15 mouse cellular contexts compared by ENCODE assay signal in the genomic region with DNA sequence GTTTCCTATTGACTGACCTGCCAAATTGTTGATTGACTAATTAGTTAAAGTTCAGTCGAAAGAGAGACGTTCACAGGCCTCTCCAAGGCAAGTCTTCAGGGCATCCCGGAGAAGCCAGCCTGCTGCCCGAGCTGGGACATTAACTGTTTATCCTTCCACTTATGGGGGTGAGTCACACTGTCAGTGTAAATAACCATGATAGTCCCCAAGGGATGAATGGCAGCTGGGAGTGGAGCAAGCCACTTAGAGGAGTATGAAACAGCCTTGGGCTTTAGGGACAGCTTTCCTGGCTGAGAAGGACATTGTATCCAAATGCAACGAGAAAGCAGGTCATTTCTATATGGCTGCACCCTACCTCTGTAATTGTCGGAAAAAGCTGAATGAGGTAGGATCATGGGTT.
A peak's percentile ranks its signal among the peaks of the same experiment; 100 is the strongest.
DNase-seq lines count a peak whose midpoint lies in the region; ATAC-seq and TF ChIP-seq lines count a peak whose summit lies in the region.
"Had no signal": no experiment of that assay in that cellular context is flagged by ENCODE, and none has a peak within 500 bp of the region (broad histone marks: within the 10 kb centered on the region; RNA-seq: fewer than 3 reads in every experiment).

No protein-coding gene starts in this region.

- 0 out of 2 replicates have a peak, but pooled peaks have one; percentile 24 for ATAC-seq in forebrain, embryonic 15.5 days (replicated peaks)
- ATAC-seq in hindbrain, postnatal 0 days = no peak
- ATAC-seq in neural tube, embryonic 14.5 days (ENCODE audit: low read depth) = peak; percentile 54; the same call in 1 of the 2 replicates
- ATAC-seq: Patski had no signal

- H3K4me3 ChIP-seq in layer of hippocampus, adult 2 months = no peak overlapping the region
- no peak overlapping the region for H3K4me3 ChIP-seq in forebrain, embryonic 15.5 days
- no peak overlapping the region for H3K4me3 ChIP-seq in hindbrain, postnatal 0 days (ENCODE audit: low read length)
- no peak overlapping the region for H3K4me3 ChIP-seq in neural tube, embryonic 14.5 days (ENCODE audit: low read depth, low read length)
- H3K4me3 ChIP-seq in gastrocnemius, adult 2 months = no peak overlapping the region
- H3K4me3 ChIP-seq: lung, embryonic 15.5 days; megakaryocyte, embryonic 14.5 days had no signal

- intact Hi-C loops in gastrocnemius, adult 2 months (cut with DNase I) = no loop called here

- H3K4me1 ChIP-seq in forebrain, embryonic 15.5 days = 0 out of 2 replicates have a peak, but pooled peaks cover 5% of the 10 kb centered on the region
- H3K4me1 ChIP-seq in hindbrain, postnatal 0 days (ENCODE audit: insufficient read depth, low read length) = 0 out of 2 replicates have a peak, but pooled peaks cover 6% of the 10 kb centered on the region
- peaks cover 7% of the 10 kb centered on the region for H3K4me1 ChIP-seq in neural tube, embryonic 14.5 days (ENCODE audit: control insufficient read depth, insufficient read depth, low read length)
- H3K4me1 ChIP-seq: lung, embryonic 15.5 days had no signal

- no peaks in the 10 kb centered on the region for H3K9me3 ChIP-seq in forebrain, embryonic 15.5 days
- no peaks in the 10 kb centered on the region for H3K9me3 ChIP-seq in hindbrain, postnatal 0 days (ENCODE audit: low read length)
- no peaks in the 10 kb centered on the region for H3K9me3 ChIP-seq in neural tube, embryonic 14.5 days (ENCODE audit: control insufficient read depth, low read length)
- H3K9me3 ChIP-seq: lung, embryonic 15.5 days had no signal

- no peak overlapping the region; the same call in 1 of the 2 replicates for H3K4me2 ChIP-seq in forebrain, embryonic 15.5 days (replicated peaks)
- no peak overlapping the region for H3K4me2 ChIP-seq in hindbrain, postnatal 0 days (ENCODE audit: low read depth, low read length)
- no peak overlapping the region for H3K4me2 ChIP-seq in neural tube, embryonic 14.5 days (ENCODE audit: low read depth, low read length)
- H3K4me2 ChIP-seq: lung, embryonic 15.5 days had no signal

- no peak overlapping the region for H3K9ac ChIP-seq in forebrain, embryonic 15.5 days (replicated peaks)
- H3K9ac ChIP-seq in hindbrain, postnatal 0 days (replicated peaks; ENCODE audit: low read length) = no peak overlapping the region
- H3K9ac ChIP-seq in neural tube, embryonic 14.5 days (replicated peaks; ENCODE audit: low read depth, low read length) = no peak overlapping the region
- H3K9ac ChIP-seq: lung, embryonic 15.5 days had no signal

- no peaks in the 10 kb centered on the region for H3K36me3 ChIP-seq in forebrain, embryonic 15.5 days
- no peaks in the 10 kb centered on the region for H3K36me3 ChIP-seq in hindbrain, postnatal 0 days (ENCODE audit: insufficient read depth, low read length)
- no peaks in the 10 kb centered on the region for H3K36me3 ChIP-seq in neural tube, embryonic 14.5 days (ENCODE audit: control insufficient read depth, insufficient read depth, low read length)
- H3K36me3 ChIP-seq: lung, embryonic 15.5 days had no signal

- H3K27ac ChIP-seq in layer of hippocampus, adult 2 months = peak overlapping the region; percentile 75; the same call in 1 of the 2 replicates
- H3K27ac ChIP-seq in forebrain, embryonic 15.5 days (replicated peaks) = no peak overlapping the region
- H3K27ac ChIP-seq in hindbrain, postnatal 0 days = no peak overlapping the region
- peak overlapping the region; percentile 41; the same call in 1 of the 2 replicates for H3K27ac ChIP-seq in neural tube, embryonic 14.5 days (ENCODE audit: low read depth, low read length)
- H3K27ac ChIP-seq in gastrocnemius, adult 2 months = no peak overlapping the region
- H3K27ac ChIP-seq: lung, embryonic 15.5 days had no signal

- 39% methylated on average over 6 of the region's 6 CpGs for WGBS in forebrain, embryonic 15.5 days
- 32% methylated on average over 6 of the region's 6 CpGs for WGBS in hindbrain, postnatal 0 days
- WGBS in neural tube, embryonic 14.5 days = 22% methylated on average over 6 of the region's 6 CpGs

- no peaks in the 10 kb centered on the region for H3K27me3 ChIP-seq in forebrain, embryonic 15.5 days
- no peaks in the 10 kb centered on the region for H3K27me3 ChIP-seq in hindbrain, postnatal 0 days (ENCODE audit: insufficient read depth, low read length)
- no peaks in the 10 kb centered on the region for H3K27me3 ChIP-seq in neural tube, embryonic 14.5 days (ENCODE audit: control insufficient read depth, insufficient read depth, low read length)
- H3K27me3 ChIP-seq: CH12.LX; lung, embryonic 15.5 days; Patski had no signal

- DNase-seq in layer of hippocampus, adult 2 months (ENCODE audit: low spot score in 2 of 2) = no peak
- no peak for DNase-seq in layer of hippocampus, adult 18-20 months (ENCODE audit: low spot score in 2 of 2)
- DNase-seq in hindbrain, postnatal 0 days (ENCODE audit: low spot score) = peak; percentile 42
- DNase-seq in gastrocnemius, adult 2 months = no peak
- DNase-seq in testis, postnatal 14 days (ENCODE audit: low spot score) = no peak
- no peak for DNase-seq in spleen, adult 18-20 months
- DNase-seq: cerebellum, adult 2 months; gastrocnemius, postnatal 10 days; right cerebral cortex, postnatal 14 days had no signal

- no peak for TF ChIP-seq CTCF in layer of hippocampus, adult 2 months (conservative IDR thresholded peaks at IDR 0.05)
- no peak for TF ChIP-seq CTCF in hindbrain, postnatal 0 days (IDR thresholded peaks at IDR 0.05; ENCODE audit: low read depth)
- TF ChIP-seq CTCF in gastrocnemius, adult 2 months (IDR thresholded peaks at IDR 0.05) = no peak

Comparison
In these comparisons a context has a peak if more than half of its experiments do, and no peak if none do; other contexts are left out.
1. H3K27ac ChIP-seq: peak in layer of hippocampus, adult 2 months (single experiment) and neural tube, embryonic 14.5 days (single experiment); none in forebrain, embryonic 15.5 days (single experiment), hindbrain, postnatal 0 days (single experiment) and gastrocnemius, adult 2 months (single experiment).